Mouse (Mus musculus): ENCODE data around the gene 6030408B16Rik.

Gene 6030408B16Rik

DNA sequence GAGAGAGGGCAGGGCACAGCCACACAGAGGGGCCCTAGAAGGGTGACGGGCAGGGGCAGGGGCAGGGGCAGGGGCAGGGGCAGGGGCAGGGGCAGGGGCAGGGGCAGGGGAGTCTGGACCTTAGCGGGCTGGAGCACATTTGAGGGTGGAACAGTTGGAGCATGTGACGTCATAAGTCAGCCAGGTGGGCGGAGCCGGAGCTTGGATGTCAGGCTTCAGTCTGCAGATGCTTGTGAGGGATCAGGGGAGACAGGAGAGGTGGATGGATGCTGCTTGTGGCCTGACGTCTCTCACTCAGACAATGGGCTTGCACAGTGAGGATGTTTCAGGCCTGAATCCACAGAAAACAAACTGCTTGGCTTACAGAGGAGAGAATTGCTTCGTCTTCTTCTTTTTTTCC, 5.5 kb downstream of the 6030408B16Rik start:
- no peak for DNase-seq

DNA sequence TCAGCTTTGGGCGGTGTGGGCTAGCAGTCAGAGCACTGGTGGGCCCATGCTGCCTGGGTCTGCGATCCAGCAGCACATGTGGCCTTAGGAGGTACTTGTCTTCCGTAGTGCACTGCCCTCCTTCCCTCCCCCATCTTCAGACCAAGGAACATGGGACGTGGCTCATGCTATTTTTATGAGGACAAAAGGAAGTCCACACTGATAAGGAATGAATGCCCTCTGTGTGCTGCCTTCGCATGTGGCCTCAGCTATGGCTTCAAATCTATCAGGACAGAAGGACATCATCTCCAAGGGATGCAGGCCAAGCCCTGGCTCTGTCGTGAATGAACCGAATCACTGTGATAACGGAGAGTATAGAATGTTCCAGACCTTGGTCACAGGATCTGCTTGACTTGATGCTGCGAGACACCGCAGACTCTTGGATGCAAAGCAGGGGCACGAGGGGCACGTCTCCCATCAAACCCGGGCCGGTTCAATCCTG, 6.5 kb downstream of the 6030408B16Rik start:
- no peak for DNase-seq

DNA sequence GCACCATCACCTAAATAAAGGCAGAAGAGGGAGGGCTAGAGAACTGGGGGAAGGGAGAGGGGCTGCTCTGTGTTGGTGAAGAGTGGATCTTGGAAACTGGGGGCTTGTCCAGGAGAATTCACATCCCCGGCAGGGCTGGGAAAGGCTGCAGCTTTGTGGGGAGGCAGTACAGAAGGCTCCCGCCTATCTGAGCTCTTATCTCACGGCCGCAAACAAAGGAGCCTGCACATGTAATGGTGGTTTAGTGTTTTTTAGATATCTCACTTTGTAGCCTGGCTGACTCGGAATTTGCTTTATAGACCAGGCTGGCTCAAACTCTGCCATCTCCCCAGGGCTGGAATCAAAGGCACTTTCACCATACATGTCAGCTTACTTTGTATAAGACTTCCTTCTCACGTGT, 7.1 kb downstream of the 6030408B16Rik start:
- no peak for DNase-seq

DNA sequence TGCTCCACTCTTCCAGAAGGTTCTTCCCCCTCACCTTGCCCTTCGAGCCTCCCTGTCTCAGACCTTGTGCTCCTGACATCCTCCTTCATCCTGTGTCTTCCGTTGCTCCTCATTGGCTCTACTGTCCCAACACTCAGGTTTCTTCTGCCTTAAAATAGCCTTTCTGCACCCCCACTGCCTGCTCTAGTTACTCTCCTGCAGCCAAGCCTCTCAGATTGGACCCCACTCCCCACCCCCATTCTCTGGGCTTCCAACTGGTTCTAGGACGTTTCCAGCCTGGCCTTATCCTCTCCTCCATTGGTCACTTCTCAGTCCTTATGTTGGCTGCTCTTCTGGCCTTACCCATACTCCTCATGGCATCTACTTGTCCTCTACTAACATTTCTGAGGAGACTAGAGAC, 9.2 kb downstream of the 6030408B16Rik start:
- DNase-seq = no peak

DNA sequence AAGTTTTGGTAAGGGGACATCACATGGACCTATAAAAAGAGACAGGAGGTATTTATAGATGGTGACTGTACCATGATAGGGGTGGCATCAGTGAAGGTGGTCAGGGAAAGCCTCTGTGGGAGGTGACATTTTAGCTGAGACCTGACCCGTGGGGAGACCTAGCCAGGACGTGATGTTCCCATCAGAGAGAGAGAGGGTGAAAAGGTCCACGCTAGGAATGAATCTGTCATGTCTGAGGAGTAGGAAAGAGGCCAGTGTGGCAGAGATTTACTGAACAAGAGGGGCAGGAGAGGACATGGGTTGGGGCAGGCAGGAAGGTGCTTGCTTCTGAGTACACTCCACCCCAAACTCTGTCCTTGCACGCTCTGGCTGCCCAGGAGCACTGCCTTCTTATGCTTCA, 10.8 kb downstream of the 6030408B16Rik start:
- DNase-seq = no peak

DNA sequence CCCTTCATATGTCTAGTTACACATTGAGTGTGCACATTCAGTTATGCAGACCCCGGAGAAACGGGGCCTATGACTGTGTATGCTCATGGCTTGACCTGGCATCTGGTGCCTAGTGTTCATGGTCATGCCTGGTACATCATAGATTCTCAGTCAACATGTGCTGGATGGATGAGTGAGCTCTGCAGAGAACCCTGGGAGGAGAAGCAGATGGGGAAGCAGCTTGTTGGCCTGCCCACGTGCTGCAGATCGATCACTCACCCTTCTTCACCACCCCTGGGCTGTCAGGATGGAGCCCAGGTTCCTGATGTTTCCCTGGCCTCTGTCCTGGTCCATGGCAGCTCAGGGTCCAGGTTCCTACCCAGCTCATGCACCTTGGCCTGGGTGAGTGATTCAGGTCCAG, 13.4 kb downstream of the 6030408B16Rik start:
- DNase-seq = no peak

DNA sequence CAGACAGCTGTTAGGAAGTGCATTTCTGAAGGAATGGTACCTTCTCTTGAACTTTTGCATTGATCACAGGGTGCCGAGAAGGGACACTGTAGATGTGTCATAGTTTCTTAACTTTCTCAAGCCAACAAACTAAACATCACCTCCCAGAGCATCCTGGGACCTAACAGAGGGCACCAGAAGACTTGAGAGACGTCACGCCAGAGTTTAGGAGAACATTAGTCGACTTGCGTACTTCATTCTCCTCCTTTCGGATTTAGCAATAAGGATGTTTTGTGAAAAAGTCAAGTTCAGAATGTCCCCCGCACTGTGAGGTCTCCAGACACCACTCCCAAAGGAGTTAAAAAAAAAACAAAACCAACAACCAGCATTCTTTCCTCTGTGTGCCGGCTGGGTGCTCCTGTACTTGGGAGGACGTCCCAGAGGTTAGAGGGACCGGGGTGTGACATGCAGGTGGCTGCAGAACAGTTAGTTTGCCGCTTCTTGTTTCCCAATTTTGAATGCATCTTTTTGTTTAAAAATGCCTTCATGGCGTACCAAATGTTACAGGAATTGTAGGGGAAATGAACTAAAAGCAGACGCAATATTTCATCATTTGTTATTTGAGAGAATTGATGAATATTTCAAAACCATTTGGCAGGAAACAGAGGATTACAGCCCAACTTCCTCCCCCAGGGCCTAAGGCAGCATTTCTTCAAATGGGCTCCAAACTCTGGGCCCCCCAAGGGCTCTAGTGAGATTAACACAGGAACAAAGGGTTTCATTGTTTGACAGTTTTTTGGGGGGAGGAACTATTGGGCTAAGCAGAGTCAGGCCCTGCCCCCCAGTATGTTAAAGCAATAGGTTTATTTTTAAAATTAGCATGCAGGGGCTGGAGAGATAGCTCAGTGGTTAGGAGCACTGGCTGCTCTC, 15.7 kb downstream of the 6030408B16Rik start:
- no peak for DNase-seq

DNA sequence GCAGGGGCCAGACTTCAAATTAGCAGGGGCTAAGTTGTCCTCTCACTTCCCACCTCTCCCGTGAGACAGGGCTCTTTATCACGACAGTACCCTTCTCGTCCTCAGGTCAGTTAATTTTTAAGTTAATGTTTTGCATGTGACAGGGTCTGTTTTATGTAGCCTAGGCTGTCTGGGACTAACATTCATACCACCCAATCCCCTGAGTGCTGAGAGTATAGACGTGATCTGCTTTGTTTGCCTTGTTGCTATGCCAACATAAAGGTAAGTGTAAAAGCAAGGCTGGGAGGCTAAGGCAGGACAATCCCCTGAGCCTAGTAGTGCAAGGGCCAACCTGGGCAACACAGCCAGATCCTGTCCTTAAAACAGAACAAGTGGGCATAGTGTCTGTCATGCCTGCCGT, 16.5 kb downstream of the 6030408B16Rik start:
- DNase-seq = no peak

DNA sequence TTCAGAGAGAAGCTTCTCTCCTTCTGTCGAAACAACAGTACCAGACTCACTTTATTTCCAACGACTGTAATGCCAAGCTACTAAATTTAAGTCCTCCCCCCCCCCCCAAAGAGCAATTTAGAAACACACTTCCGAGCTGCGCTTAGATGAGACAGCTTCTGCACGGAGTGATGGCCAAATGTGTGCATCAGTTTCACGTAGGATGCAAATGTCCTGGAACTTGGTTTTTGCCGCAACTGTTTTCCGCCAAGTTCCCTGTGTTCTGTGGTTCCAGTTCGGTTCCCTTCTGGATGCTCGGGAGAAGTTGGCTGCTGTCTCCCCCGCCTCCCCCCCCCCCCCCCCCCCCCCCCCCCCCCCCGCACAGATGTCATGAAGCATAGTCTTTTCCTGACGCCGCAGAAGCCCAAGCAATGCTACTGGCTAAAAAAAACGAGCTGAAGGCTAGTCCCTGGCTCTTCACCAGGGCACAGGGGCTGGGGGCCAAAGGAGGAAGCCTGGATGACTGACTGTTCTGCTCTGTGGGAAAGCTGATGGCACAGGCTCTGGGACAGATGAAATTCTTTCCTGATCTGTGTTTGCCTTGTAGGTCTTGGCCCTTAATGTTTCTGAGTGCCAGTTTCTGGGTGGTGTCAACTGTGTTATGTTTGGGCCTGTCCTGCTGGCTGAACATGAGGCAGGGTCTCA, 18.2 kb downstream of the 6030408B16Rik start:
- DNase-seq = no peak

DNA sequence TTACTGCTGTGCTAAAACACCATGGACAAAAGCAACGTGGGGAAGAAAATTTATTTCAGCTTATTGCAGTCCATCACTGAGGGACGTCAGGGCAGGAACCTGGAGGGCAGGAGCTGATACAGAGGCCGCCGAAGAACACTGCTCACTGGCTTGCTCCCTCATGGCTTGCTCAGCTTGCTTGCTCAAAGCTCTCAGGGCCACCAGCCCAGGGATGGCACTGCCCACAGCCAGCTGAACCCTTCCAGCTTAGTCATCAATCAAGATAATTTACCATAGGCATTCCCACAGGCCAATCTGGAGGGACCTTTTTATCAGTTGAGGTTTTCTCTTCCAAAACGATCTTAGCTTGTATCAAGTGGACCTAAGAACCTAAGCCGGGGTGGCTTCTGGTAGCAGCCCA, 19.0 kb downstream of the 6030408B16Rik start:
- no peak for DNase-seq

DNA sequence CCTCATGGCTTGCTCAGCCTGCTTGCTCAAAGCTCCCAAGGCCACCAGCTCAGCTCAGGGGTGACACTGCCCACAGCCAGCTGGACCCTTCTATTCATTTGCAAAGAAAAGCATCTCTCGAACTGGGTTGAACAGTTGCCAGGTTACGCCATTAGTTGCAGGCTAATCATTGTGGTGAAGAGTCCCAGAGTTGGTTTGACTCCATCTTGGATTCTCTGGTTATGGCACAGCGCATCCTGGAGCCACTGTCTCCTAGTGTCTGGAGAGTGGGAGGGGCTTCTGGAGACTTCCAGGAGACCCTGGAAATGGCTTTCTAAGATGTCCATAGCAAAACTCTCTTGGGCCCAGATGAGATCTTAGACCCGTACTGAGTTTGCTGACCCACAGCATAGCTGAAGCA, 22.4 kb downstream of the 6030408B16Rik start:
- no peak for DNase-seq

DNA sequence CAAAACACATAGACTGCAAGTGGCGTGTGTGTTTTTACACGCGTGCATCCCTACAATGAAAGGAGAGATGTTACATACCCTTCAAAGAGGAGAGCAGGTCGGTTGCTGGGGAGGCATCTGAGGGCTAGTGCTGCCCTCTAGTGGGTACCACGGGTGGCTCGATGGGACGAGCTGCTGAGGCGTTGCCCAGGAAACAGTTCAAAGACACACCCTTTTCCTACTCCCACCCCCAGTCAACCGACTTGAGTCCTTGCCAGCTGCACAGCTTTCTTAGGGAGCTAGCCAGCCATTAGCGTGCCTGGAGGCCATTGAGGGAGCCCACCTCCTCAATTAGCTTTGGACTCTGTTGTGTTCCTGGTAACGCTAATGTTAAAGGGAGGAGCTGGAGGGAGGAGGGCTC, 22.8 kb downstream of the 6030408B16Rik start:
- DNase-seq = peak; percentile 93

DNA sequence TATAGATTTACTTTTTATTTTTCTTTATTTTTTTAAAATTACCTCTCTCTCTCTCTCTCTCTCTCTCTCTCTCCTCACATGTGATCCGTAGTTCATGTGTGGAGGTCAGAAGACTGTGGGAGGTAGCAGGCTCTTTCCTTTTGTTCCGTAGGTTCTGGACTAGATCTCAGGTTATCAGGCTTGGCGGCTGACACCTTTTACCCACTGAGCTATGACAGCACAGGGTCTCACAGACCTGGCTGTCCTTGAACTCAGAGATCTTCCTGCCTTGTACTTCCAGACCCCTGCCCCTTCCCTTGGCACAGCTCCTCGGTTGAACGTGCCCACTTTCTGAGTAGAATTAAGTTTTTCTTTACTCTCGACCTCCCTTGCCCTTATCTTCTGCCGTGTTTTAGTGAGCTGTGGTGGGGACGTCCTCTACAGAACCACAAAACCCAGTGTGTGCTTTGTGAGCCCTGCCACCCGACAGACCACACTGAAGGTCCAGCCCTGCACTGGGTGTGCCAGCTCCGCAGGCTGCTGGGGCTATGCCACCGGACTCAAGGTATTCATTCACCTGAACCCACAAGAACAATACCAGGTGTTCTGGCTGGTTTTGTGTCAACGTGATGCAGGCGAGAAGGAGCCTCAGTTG, 23.4 kb downstream of the 6030408B16Rik start:
- no peak for DNase-seq

DNA sequence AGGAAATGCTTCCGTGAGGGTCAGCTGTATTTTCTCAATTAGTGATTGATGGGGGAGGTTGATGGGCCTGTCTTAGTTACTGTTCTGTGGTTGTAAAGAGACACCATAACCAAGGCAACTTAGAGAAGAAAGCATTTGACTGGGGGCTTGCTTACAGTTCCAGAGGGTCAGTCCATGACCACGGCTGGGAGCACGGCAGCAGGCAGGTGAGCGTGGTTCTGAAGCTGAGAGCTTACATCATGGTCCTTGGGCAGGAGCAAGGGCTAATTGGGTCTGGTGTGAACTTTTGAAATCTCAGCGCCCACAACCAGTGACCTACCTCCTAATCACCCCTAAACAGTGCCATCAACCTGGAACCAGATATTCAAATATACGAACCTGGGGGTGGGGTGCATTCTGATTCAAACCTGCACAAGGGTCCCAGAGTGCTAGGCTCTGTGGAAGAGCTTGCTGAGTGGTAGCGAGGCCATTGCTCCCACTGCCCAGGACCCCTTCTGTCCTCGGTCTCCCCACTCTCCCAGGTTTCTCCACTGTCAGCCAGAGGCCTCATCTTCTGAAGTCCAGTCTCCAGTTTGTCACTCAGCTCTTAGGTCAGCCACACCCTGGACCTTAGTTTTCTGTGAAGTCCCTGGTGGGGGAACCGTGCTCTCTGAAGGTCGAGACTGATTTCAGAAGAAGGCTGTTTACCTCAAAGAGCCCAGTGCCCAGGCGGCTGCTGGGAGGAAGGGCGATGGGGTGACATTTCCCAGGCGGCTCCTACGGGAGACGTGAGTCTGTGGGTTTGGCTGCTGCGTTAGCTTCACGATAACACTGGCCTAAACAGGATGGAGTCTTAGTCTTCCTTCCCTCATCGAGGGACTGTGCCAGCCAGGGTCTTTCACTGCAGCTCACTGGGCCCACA, 24.2 kb downstream of the 6030408B16Rik start:
- no peak for DNase-seq

DNA sequence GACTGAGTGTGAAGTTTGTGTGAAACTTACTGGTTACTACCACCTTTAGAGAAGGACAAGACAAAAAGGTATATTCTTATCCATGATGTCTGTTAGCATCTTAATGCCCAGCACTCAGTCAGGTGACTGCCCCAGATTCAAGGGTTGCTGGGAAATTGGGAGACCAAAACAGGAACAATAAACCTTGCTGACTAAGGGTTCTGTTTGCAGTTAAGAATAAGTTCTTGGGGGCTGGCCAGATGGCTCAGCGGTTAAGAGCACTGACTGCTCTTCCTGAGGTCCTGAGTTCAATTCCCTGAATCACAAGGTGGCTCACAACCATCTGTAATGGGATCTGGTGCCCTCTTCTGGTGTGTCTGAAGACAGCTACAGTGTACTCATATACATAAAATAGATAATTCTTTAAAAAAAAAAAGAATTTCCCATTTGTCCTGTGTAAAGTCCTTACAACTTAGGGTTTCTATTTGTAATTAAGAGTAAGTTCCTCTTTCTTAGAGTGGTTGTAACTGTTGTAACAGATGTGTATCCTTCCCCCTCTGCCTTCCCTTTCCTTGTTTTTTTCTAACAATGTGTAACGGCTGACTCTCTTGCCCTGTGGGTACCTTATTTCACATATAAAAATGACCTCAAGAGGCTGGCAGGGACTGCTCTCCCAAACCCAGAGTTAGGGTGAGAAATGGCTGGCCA, 24.9 kb downstream of the 6030408B16Rik start:
- no peak for DNase-seq

DNA sequence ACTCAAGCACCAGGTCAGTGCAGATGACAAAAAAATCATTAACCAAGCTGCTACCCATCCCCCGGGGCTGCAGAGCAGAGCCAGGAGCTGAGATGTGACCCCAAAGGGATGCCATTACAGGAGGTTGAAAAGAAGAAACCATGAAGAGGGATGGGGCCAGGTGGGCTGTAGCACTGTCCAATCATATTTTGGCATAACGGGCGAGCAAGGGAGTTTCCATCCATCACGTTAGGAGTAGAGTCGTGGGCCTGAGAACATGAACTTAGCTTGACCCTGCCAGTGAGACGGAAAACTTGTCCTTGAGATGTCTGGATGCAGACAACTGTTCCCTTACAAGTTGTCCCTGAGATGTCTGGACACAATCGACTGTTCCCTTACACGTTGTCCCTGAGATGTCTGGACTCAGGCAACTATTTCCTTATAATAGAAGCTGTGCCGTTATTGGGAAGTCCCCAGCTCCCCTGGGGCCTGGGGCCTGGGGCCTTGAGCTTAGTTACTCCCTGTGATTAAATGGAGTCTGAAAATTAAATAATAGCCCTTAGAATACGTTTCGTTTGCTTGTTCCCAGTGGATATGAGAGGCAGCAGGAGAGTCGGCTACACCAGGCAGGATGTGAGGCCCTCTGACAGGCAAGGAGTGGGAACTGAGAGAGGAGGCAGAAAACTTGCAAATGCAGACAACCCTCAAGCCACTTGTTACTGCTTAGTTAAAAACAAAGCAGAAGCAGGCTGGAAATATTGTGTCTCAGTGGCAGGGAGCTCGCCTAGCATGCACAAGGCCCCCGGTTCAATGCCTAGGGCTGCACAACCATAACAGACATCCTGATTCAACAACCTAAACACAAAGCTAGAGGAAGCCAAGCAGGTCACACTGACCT, 26.1 kb downstream of the 6030408B16Rik start:
- DNase-seq = no peak

DNA sequence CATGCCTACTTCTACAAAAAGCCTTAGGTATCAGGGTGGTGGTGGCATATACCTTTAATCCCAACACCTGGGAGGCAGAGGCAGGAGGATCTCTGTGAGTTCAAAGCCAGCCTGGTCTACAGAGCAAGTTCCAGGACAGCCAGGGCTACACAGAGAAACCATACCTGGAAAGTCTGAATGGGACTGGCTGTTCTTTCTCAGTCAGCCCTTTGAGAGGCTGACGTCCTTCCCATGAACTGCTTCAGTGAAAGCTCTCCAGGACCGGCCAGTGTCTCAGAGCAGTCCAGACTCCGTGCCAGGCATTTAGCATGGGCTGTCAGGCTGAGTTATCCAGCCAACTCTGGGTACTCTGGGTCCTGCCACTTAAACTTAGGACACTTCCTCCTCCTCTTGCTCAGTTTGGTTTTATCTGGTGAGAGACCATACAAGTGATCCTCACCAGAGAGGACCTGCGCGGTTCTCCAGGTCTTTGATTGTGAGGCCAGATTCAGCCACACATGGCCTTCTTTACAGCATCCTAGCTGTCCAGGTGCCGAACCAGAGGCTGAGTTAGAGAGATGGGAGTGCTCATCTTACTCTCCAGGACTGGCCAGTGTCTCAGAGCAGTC, 27.1 kb downstream of the 6030408B16Rik start:
- no peak for DNase-seq

DNA sequence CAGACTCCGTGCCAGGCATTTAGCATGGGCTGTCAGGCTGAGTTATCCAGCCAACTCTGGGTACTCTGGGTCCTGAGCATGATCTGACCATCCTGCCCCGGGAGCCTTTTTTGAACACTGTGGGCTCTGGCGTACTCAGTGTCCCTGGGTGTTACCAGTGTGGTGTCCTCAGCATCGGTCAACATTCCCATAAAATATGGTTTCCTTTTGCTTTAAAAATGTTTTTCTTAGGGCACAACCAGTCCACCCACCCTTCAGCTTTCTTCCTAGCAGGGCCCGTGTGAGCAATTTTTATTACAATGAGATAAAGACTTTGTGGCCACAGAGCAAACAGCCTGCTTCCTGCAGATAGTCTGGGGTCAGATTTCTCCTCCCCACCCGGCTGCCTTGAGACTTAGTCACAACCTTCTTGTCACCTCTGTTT, 27.6 kb downstream of the 6030408B16Rik start:
- DNase-seq = peak; percentile 40

DNA sequence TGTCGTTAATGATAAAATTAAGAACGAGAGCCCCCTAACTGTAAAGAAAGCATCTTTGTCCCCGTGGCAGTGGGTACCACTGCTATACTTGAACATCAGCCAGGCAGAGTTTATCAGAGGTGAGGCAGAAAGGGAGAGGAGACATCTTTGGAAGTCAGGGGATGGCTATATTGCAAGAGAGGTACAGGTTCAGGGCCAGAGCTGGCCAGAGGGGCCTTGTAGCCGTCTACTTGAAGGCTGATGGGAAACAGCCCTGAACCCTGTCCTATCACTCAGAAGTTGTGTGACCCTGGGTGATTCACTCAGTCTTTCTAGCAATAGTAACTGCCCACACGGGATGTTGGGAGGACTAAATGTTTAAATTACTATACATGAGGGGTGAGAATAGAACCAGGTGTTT, 28.1 kb downstream of the 6030408B16Rik start:
- DNase-seq = no peak

DNA sequence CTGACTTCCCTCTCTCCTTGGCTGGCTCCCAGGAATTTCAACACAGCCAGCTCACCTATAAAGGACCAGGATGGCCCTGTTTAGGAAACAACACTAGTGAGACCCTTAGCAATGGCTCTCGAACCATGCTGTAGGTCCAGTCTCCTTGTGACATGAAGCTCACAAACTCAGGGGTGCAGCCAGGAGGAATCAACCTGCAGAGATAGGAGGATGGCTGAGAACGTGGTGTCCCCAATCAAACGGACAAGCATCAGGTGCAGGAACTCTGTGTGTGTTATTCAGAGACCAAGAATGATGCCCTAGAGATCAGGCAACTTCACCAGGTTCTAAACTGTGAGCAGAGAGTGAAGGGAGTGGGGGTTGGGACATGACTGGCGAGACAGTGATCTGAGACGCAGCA, 29.1 kb downstream of the 6030408B16Rik start:
- DNase-seq = no peak
